Mouse (Mus musculus): ENCODE measurements around the gene Tspan14. TPM values are rescaled to one million over a fixed set of nuclear protein-coding genes. Genes with fewer than 3 reads are reported as not detected.

Tspan14 gene
- 96.8 TPM for polyA plus RNA-seq (2017; shearing (Covaris generic))

DNA sequence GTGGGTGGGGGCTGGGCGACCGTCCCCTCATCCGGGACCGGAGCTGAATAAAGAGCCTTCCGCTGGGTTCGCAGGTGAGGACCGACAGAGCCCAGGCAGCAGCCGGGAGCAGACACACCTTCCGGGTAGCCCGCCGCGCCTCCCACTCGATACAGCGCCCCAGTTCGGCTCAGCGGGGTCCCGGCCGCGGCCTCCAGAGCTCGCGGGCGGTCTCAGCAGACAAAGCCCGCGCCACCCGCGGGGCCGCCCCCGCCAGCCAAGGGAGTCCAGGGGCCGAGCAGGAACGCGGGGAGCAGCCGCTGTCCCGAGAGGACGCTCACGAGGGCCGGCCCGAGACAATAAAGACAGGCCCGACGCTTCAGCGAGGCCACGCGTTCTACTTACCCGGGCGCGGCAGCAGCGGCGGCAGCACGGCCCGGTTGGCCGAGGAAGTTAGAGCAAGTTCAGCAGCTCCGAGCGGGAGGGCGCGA is at the start of gene Tspan14:
Tspan14 (minus strand) TSS at position 416 of the 470 bp plus-strand sequence.

DNA sequence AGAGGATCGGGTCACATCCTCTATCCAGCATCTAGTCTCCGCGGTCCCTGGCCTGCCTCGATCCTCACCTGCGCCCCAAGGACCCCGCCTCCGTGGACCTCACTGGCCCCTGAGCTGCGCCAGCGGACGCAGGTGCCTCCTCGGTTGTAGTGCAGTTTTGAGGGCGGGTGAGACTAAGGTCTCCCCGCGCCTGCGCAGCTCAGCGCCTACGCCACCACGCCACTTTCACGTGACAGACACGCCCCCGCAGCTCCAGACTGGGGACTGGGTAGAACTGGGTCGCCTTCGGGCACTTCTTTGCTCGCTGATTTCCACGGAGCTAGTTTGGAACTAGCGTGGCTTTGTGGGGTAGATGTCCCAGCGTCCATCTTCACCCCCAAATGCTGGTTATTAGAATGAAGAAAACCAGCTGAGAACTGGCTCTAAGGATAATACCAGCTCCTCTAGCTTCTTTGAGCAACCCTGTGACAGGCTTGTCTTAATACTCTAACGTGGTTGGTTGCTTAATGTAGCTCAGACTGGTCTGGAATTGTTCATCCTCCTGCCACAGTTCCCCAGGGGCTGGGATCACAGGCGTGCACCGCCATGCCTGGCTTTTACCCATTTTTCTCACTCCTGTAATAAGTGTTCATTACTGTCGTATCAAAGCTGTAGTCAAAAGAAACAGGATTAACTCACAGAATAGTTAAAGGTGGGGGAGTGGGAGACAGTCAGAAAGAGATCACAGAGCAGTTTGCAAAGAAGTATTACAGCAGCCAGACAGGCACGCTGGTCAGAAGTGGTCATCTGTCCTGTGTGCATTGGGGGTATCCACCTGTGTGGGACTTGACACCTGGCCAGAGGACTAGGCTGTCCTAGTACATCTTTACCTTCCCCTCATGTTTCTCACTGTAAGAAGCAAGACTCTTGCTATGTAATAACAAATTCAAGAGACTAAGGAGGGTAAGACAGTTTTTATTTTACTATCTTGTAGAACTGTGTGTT is 47.3 kb upstream of the Tspan14 start, which contains the start of gene Fam213a:
Fam213a (minus strand) TSS at position 159 of the 984 bp plus-strand sequence.

DNA sequence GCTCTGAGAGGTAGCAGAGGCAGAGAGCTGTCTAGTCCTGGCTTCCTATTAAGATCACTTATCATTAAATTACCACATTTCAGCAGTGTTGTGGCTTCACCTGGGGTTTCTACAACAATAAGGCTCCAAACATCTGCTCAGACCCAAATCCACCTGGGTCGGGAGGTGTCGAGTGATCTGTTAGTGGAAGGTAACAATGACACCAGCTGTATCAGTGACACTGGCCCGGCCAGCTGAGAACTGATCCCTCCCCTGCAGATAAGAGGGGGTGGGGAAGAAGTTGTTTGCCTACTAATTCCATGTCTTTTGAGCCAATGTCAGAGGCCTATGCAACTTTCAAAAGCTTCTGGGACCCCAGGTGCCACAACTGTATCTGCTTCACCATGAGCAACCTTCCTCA is 73.4 kb downstream of the Tspan14 start, which contains the start of gene Sh2d4b:
Sh2d4b (minus strand) TSS at position 71 of the 400 bp plus-strand sequence.

Other genes starting within 250 kb of the Tspan14 start
- 0.50 TPM for gene Sh2d4b, start 73.5 kb downstream of the Tspan14 start, polyA plus RNA-seq (2017; shearing (Covaris generic))
- 9.5 TPM for gene Fam213a, start 47.0 kb upstream of the Tspan14 start, polyA plus RNA-seq (2017; shearing (Covaris generic))
- not detected for gene Dydc2, start 102.4 kb upstream of the Tspan14 start, polyA plus RNA-seq (2017; shearing (Covaris generic))
- gene Dydc1, start 106.1 kb upstream of the Tspan14 start, polyA plus RNA-seq (2017; shearing (Covaris generic)), result not detected
- gene Mat1a, start 138.2 kb upstream of the Tspan14 start, polyA plus RNA-seq (2017; shearing (Covaris generic)), result not detected
- gene Sftpa1, start 165.0 kb upstream of the Tspan14 start, polyA plus RNA-seq (2017; shearing (Covaris generic)), result not detected
- gene Mbl1, start 184.7 kb upstream of the Tspan14 start, polyA plus RNA-seq (2017; shearing (Covaris generic)), result not detected
- gene Sftpd, start 218.3 kb upstream of the Tspan14 start, polyA plus RNA-seq (2017; shearing (Covaris generic)), result not detected

Data from CD4-positive, CD25-positive, alpha-beta regulatory T cell (primary cell).